In genomic region chr4:120107787-120108186, GRCm38 (mm10) we compare ENCODE assay signal across 23 mouse cellular contexts. TPM values are rescaled to one million over a fixed set of nuclear protein-coding genes. Genes with fewer than 3 reads are reported as not detected.
"Had no signal": no experiment of that assay in that cellular context is flagged by ENCODE, and none has a peak within 500 bp of the region (broad histone marks: within the 10 kb centered on the region; RNA-seq: fewer than 3 reads in every experiment).

No protein-coding gene starts in this region.

- H3K4me3 ChIP-seq: midbrain, embryonic 10.5 days; midbrain, embryonic 12.5 days; myocyte; neural tube, embryonic 13.5 days; neural tube, embryonic 15.5 days had no signal

- H3K36me3 ChIP-seq: midbrain, embryonic 10.5 days; midbrain, embryonic 12.5 days; neural tube, embryonic 13.5 days; neural tube, embryonic 15.5 days had no signal

- H3K27me3 ChIP-seq: midbrain, embryonic 12.5 days; neural tube, embryonic 13.5 days; neural tube, embryonic 15.5 days had no signal

- H3K9me3 ChIP-seq: midbrain, embryonic 10.5 days; midbrain, embryonic 12.5 days; neural tube, embryonic 13.5 days; neural tube, embryonic 15.5 days had no signal

- H3K4me2 ChIP-seq: lung, embryonic 14.5 days; midbrain, embryonic 12.5 days; neural tube, embryonic 13.5 days; neural tube, embryonic 15.5 days had no signal

- DNase-seq: lung, embryonic 14.5 days; lung, postnatal 10 days; midbrain, embryonic 14.5 days; retina, postnatal 1 day; right cerebral cortex, adult 18-20 months; right cerebral cortex, postnatal 25 days; right cerebral cortex, postnatal 4 days; spleen, adult 18-20 months; thymus, adult 18-20 months; thymus, postnatal 14 days; thymus, postnatal 36 days had no signal

- H3K9ac ChIP-seq: lung, embryonic 14.5 days; midbrain, embryonic 12.5 days; neural tube, embryonic 13.5 days; neural tube, embryonic 15.5 days had no signal

- H3K27ac ChIP-seq: midbrain, embryonic 10.5 days; midbrain, embryonic 12.5 days; neural tube, embryonic 13.5 days; neural tube, embryonic 15.5 days had no signal

- H3K4me1 ChIP-seq: midbrain, embryonic 10.5 days; midbrain, embryonic 12.5 days; neural tube, embryonic 13.5 days; neural tube, embryonic 15.5 days had no signal

- ATAC-seq: midbrain, embryonic 16.5 days had no signal

RNA-seq across cellular contexts. Expression of gene AL607142.1, which starts 43.0 kb away (rescaled TPM):
- polyA plus RNA-seq: lung, embryonic 14.5 days; lung, embryonic 16.5 days; midbrain, embryonic 10.5 days; midbrain, embryonic 12.5 days; midbrain, embryonic 14.5 days; midbrain, embryonic 16.5 days; myocyte; neural tube, embryonic 11.5 days; neural tube, embryonic 13.5 days; neural tube, embryonic 15.5 days; small intestine, adult 2 months; stomach, embryonic 14.5 days; stomach, embryonic 16.5 days; thymus, postnatal 0 days had no signal

RNA-seq across cellular contexts. Expression of gene Edn2, which starts 53.2 kb away (rescaled TPM):
- polyA plus RNA-seq: midbrain, embryonic 10.5 days; midbrain, embryonic 12.5 days; midbrain, embryonic 16.5 days; myocyte; neural tube, embryonic 11.5 days had no signal
